Mouse (Mus musculus) lung, postnatal 10 days (tissue): ENCODE measurements around the gene Adam1b.
"Not testable (repeated sequence)": the region's sequence is repeated elsewhere in the genome, so short reads cannot be mapped to it uniquely, and the experiment has no call there.

Source experiments
- DNase-seq: peaks from one replicate; pipeline ENCODE4 v3.0.0; 2021

Gene Adam1b

DNA sequence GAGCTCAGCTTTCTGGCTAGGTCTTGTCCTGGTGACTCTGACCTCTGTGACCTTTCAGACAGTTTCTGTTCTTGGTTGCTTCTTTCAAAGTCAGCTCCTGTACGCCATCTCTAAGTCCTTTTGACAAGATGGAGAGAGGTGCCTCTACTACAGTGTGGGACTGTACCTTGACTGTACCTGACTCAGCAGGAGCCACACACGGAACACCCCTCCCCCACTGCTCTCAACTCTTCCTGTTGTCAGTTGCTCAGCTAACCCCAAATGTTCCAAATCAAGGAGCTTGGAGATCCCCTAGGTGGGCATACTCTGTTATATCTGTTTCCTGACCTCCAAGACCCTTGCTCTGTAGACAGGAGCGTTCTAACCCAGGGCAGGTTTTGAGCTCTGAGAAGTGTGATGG, at the start of gene Adam1b:
Gene Adam1b (minus strand): TSS at position 205 of the 400 bp plus-strand sequence.
- DNase-seq, result no peak

DNA sequence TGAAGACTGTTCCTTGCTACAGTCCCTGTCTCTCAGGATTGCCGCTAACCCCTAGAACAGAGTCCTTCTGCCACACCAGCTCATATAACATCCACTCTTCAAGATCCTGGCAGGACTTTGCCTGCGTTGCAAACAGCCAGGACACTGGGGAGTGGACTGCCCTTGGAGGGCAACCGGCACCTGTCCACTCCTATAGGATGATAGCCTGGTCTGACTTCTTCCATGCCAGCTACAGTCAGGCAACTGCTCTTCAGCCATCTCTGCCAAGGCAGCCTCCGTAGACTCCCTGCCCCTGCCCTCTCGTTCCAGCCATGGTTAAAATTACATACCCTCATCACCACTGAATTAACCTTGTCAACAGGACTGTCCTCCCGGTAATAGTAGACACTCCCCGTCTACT, 46.0 kb upstream of the Adam1b start:
- DNase-seq, result no peak

DNA sequence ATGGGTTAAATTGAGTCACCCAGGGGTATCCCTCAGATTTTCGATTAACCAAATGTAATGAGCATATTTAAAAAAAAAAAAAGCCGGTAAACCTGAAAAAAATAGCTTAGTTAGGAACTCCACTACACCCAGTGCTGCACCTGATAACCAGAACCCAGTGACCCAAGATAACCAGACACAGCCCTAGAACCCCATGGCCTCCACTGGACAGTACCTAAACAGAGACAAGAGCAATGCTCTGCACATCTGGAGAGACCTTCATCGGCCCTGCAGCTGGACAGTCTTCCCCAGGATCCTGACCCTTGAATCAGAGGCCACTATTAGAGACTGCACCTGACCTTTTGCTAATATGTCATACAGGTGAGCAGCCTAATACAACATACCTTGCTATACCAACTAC, 43.8 kb upstream of the Adam1b start:
- no peak for DNase-seq

DNA sequence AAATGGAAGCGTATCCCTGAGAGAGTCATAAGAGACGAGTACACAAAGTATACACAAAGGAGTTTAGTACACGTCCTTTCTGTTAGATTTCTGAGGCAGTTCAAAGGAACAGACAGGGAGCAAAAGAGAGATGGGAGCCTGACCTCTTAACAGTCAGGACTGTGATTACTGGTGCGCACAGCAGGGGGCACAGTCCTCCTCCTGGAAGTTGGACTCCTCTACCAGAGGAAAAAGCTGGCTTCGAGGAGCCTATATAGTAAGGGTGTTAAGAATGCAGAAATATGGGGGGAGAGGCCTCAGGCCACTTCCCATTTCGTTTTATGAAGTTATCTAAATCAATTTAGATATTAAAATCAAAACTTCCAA, 43.3 kb upstream of the Adam1b start:
- peak; percentile 79 for DNase-seq

DNA sequence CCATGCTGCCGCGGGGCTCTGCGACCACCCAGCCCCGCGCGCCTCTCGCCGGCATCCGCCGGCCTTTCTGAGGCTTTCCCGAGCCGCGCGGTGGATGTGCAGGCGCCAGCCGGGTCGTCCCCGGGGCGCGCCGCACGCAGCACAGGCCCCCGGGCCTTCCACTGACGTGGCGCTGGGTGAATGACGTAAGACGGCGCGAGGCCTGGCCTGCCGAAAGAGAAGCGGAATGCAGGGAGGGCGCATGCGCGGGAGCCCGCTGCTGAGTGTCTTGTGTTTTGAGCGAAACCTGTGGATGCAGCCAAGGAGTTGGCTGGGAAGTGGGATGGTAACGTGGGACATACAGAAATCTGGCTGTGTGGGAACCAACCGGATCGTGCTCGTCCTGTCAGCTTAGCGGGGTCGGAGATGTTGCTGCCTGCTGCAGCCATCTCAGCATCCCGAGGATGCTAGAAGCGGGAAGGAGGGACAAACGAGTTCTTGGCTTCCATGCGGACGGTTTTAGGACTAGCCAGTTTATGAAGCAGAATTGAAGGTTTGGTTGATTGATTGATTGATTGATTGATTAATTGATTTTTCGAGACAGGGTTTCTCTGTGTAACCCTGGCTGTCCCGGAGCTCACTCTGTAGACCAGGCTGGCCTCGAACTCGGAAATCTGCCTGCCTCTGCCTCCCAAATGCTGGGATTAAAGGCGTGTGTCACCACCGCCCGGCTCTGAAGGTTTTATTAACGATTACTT, 42.7 kb upstream of the Adam1b start, which contains the start of gene Mapkapk5:
Gene Mapkapk5 (minus strand): TSS at position 113 of the 737 bp plus-strand sequence.
- DNase-seq, result peak; percentile 97

DNA sequence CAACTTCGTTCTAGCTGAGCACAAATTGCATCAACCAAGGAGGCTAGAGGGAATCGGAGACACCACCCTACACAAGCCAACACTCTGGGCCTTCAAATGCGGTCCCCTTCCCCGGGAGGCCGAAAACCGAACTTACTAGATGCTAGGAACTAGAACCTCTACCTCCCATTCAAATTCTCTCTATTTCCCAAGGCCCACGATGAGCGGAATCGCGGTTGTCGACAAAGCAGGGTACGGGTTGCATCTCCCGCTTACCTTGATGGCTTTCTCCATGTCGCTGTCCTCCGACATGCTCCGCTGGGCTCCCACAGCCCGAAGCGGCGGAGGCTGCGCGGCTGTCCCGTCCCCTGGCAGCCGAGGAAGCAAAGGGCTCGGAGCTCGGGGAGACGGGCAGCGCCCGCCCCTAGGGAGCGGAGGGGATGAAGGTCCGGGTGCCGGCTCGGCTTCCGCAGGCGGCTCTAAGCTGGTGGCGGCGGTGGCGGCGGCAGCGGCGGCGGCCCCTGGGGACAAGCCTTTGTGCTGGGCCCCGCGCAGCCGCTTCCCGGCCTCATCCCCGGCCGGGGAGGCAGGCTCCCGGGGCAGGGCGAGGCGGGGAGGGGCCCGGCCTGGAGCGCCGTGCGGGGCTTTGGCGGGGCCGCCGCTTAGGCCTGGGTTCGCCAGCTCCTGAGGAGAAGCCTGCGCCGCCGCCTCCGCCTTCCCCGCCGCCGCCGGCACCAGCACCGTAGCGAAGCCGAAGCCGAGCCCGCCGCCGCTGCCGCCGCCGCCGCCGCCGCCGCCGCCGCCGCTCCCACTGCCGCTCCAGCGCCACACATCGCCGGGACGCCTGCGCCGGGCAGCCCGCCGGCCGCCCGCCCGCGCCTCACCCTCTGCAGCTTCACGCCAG, 41.9 kb upstream of the Adam1b start, which contains the start of the genes Adam1a and Gm42878:
Gene Adam1a (minus strand): TSS at position 573 of the 883 bp plus-strand sequence.
Gene Gm42878 (minus strand): TSS at position 573 of the 883 bp plus-strand sequence.
- DNase-seq, result peak; percentile 49

DNA sequence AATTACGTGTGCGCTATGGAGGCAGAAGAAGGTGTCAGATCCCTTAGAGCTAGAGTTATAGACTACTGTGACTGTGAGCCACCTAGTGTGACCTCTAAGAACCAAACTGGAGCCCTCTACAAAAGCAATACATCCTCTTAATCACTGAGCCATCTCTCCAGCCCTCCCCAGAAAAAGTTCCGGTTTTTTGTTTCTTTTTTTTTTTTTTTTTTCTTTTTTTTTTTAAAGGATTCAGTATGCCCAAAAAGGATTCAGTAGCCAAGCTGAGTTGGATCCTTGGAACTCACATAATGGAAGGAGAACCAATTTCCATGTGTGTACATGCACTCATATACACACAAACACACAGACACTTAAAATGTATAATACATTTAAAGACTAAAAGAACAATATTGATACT, 40.1 kb upstream of the Adam1b start:
- DNase-seq, result no peak

DNA sequence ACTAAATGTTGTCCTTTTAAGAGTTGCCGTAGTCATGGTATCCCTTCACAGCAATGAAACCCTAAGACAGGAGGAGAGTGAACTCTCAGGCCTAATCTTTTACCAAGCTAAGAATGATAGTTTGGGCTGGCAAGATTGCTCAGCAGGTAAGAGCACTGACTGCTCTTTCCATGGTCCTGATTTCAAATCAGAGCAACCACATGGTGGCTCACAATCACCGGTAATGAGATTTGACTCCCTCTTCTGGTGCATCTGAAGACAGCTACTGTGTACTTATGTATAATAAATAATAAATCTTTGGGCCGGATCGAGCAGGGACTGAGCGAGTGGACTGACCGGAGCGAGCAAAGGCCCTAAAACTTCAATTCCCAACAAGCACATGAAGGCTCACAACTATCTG, 38.0 kb upstream of the Adam1b start:
- no peak for DNase-seq

DNA sequence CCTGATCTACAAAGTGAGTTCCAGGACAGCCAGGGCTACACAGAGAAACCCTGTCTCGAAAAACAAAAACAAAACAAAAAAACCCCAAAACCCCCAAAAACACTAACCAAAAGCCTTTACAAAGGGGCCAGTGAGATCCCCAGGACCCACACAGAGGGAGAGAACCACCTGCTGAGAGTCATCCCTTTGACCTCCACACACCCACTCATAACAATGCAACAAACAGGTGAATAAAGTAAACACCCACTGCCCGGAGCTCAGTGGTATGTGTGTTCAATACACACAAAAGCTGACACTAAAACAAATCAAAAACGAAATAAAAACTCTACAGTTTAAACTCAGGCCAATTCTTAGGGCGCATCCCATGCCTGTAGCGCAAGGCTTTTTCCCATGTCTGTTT, 36.8 kb upstream of the Adam1b start:
- no peak for DNase-seq

DNA sequence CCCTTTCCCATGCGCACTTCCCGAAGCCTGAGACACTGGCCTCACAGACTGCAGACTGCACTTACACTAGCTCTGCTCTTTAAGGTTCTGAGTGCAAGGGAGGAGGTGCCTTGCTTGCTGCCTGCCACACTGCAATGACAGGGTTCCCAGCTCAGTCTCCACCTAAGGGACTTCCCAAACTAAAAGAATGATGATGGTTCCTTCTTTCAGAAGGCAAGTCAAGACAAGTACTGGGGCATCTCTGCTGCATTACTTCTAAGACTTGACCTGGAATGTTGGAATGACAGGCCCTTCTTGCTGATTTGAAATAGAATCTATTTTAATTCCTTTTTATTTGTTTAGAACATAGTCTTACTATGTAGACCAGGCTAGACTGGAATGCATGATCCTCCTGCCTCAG, 34.4 kb upstream of the Adam1b start:
- DNase-seq, result no peak

DNA sequence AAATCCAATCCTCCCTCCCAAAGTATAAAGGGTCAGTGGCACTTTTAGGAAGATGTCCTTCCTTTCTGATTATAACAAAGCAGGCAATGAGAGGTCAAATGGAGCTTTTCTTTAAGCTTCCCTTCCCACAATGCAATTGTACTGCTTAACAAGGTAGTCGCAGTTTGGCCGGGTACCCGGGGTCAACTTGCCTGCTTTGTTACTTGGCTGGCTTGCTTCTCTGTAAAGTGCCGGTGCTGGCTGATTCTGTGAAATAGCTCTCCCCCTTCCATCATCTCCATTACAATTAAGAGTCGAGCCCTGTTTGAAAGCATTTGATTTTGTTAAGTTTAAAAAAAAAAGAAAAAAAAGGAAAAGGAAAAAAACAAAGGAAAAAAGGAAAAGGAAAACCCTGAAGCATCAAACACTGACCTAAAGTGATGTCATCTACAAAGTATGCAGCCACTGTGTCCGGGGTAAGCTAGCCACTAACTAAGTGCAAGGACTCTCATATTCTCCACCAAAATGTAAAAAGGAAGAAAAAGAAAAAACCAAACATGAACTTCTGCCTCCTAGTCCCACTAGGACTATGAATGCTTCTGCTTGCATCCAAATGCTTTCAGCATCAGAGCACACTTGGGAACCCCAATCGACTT, 33.8 kb upstream of the Adam1b start:
- DNase-seq, result no peak

DNA sequence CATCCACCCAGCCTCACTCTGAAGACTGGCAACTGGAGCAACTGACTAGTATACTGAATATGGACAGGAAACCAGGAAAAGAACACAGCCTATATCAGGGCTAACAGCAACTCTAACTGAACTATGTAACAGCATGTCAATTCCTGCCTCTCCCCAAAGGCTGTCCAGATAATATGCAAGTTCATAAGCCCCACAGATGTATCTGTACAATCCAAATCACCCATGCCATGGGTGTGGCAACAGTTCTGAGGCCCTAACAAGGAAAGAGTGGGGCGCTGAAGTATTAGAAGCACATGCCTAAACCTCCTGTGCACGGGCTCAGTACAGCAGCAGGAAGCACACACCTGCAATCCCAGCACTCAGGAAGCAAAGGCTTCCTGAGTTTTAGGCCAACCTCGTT, 31.9 kb upstream of the Adam1b start:
- no peak for DNase-seq

DNA sequence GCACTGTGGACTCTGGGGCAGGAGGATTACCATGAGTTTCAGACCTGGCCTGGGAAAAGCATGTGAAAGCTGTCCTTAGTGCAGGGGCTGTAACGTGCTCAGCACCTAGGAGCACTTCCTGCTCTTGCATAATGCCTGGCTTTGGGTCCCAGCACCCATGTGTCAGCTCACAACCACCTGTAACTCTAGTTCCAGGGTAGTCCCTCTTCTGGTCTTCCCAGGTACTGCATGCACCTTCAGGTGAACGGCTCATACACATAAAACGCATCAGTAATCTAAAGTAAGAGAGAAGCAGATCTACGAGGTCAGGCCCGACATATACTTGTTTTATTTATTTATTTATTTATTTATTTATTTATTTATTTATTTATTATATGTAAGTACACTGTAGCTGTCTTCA, 31.3 kb upstream of the Adam1b start:
- peak; percentile 29 for DNase-seq

DNA sequence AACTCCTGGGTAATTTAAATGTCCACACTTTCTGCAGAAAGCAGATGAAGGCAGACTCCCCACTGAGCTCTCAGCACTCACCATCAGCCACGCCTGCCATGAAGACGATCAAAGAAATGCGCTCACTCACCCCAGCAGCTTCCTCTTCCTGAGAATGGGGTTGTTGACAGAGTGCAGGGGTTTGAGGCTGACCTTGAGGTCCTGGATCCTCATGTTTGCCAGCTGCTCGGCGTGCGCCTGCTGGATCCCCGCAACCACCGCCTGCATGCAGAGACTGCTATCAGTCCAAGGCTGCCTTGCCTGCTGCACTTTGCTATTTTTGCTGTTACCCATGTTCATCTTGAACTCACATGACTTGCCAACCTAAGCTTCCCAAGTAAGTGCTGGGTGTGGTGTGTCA, 23.7 kb upstream of the Adam1b start:
- peak; percentile 32 for DNase-seq

DNA sequence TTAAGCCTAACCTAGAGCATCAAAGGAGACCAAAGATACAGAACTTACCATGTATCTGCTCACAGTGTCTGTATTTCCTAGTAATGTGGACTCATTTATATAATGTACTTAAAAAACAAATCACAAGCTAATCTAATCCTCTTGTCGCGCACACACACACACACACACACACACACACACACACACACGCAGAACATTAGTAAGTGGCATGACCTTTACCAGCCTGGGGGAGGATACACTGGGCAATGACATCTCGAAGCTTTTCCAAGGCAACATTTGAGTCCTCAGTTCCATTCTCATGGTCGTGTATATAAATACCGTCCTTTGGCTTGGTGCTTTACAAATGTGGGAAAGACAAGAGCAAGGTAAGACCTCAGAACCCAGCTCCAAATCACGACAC, 23.3 kb upstream of the Adam1b start:
- no peak for DNase-seq

DNA sequence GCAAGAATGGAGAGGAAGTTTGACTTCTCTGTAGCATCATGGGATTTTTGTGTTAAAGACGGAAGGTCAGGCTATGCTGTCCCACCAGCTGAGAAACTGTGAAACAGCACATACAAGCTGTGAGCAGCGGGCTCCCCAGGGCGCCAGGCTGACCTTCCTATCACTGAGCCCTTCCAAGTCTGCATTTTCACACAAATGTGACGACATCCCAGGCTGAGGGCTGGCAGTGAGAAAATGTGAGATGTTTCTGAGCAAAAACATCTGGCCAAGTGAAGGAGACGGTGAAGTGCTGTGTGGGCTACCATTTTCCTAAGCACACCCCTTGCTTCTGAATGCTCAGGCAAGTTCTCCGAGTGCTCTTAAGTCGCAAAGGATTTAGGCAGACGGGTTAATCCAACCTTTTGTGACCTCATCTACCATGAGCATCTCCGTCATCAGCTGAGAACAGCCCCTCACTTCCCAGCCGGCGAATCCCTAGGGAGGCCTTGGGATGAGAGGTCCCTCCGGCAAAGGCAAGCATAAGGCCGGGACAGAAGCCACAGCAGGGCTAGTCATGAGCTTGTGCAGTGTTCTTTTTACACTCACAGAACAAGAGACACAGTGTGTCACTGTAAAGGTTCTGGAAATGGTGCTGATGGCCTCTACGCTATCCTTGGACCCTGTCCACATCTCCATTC, 22.7 kb upstream of the Adam1b start:
- peak; percentile 69 for DNase-seq

DNA sequence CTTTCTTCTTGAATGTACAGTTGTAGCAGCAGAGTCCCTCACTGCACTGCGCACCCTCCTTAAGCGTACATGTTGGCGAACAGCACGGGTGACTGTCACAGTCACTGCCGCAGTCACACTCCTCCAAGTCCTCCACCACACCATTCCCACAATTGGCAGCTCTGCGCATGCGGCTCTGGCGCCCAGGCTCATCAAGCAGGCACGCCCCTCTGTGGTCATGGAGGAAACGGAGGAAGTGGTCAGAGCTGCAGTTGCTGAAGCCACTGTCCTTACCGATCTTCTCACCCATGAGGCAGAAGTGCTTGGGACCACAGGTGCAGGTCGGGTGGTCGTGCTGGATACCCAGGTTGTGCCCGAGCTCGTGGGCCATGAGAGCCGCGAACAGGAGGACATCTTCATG, 16.5 kb upstream of the Adam1b start:
- not testable (repeated sequence) for DNase-seq

DNA sequence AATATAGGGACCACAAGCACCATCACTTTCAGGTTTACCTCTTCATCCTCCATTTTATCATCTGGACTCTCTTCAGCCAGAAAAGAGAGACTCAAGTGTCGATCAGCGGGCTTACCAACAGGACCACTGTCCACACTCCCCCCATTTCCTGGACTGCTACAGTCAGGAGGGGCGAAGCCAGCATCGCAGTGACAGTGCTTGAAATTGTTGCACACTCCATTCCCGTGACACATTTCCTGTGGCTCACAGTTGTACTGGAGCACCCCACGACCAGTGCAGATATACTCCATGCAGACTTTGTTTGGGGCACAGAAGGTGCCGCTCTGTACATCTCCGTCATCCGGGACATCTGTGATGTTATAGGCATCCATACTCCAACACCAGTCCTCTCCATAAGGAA, 15.7 kb upstream of the Adam1b start:
- DNase-seq, result no peak

DNA sequence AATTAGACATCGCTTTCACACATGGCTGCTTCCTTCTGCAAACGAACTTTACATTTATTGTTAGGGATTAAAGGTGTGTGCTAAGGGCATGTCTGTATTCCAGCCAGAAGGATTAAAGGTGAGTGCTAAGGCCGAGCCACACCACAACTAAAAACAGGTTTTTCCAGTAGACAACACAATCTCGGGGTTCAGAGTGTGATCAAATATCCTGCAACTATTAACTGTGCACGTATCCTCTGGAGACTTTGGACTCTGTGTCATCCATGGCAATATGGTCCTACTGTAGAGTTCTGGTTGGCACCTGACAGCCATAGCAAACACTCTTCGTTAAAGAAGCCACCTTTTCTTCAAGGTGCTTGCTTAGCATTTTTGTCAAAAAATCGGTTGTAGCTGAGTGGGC, 6.8 kb upstream of the Adam1b start:
- no peak for DNase-seq

DNA sequence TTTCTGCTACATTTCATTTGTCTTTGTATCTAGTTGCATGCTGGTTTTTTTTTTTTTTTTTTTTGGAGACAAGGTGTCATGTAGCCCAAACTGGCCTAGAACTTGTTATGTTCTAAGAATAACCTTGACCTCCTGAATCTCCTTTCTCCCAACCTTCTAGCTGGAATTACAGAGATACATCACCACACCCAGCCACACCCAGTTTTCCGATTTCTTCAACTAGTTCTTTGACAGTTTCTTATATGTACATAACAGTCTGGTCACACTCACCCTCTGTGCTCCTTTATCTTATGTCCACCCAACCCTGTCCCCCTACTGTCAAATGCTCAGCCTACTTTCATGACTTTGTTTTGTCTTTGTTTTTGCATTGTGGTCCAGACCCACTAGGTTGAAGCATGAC, 3.6 kb upstream of the Adam1b start:
- DNase-seq, result no peak

DNA sequence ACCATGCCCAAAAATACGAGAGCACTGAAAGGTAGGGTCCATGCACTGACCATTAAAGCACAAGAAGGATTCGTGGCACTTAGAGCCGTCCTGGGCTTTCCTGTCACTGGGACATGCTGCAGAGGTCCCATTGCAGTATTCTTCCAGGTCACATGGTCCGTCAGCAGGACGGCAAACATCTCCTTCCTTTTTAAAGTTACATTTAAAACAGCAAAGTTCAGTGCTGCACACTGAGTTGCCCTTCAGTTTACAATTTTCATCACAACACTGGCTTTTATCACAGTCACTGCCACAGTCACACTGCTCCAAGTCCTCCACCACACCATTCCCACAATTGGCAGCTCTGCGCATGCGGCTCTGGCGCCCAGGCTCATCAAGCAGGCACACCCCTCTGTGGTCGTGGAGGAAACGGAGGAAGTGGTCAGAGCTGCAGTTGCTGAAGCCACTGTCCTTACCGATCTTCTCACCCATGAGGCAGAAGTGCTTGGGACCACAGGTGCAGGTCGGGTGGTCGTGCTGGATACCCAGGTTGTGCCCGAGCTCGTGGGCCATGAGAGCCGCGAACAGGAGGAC, 1.7 kb downstream of the Adam1b start:
- DNase-seq, result not testable (repeated sequence)

DNA sequence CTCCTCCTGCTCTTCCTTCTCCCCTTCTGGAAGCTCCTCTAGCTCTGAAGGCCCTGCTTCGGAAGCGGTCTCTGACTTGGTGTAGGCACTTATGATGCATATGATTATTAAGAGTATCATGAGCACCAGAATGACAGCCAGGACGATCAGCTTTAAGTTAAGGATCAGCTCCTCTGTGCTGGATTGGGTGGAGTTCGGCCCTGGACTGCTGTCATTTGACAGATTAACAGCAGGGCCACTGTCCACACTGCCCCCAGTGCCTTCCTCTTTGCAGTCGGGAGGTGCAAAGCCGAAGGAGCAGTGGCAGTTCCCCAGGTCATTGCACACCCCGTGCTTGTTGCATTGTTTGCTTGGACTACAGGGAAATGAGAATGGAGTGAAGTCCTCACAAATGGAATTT, 2.5 kb downstream of the Adam1b start:
- no peak for DNase-seq

DNA sequence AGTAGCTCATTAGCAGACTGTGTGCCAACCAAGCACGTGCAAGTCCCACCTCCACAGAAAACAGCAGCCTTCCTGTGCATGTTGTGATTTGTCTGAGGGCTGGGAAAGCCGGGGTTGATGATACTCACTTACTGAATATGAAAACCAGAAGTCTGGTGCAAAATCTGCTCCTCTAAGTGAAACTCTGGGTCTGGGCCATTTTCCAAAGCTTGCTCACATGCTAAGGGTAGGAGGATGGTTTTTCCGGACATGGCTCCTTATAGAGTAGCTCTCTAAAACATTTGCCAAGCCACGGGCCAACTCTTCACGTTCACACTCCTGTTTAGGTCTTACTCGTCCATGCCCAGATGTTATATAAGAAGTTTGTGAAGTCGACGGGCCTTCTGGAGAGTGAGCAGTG, 9.9 kb downstream of the Adam1b start:
- DNase-seq, result no peak
